Mouse (Mus musculus): ENCODE results near the gene Gabbr2.

DNA sequence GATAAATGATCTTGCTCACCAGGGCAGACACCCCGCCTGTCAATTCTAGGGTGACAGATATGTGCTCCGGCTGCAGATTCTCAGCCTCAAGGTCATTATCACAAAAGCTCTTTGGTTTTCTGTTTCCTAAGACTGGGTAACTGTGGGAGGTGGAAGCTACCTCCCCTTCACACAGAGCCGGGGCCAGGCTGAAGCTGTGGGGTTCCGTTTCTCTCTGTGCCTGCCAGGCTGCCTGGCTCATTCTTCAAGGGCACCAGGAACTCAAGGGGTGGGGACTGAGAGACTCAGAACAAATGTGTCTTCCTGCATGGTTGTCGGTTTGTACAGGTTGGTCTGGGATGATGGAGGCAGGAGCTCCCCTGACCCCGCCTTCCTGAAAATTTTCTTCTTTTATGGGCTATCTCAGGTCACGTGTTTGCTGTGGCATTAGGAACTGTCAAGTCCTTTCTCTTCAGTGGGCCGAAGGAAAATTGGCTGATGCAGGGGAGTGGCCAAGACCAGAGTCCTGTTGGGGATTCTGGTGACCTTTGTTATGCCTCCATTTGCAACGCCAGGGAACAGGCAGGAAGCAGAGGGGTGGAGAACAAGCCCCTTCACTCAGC, 254.7 kb downstream of the Gabbr2 start:
- TF ChIP-seq GATA1 (IDR thresholded peaks at IDR 0.05; ENCODE audit: low read length) (no peak), TAL1 (IDR thresholded peaks at IDR 0.05; ENCODE audit: low read length) (no peak)

Measured in erythroblast, embryonic 14.5 days (primary cell).